Mouse (Mus musculus) left cerebral cortex, postnatal 10 days (tissue): ENCODE measurements around the gene Tfg. TPM values are rescaled to one million over a fixed set of nuclear protein-coding genes. Genes with fewer than 3 reads are reported as not detected.
A peak's percentile ranks its signal among the peaks of the same experiment; 100 is the strongest.

Source experiments
- DNase-seq, 2 experiments: peaks; one replicate each; pipeline ENCODE4 v3.0.0; 2021 to 2022; ENCODE audit warnings: low spot score in 2 of 2, mixed read lengths in 1 of 2; ENCODE audit errors: extremely low spot score in 1 of 2
- intact Hi-C: fragments of 180-260 bp; cut with DNase I; formaldehyde crosslinking; loops from one replicate; pipeline ENCODE4 v1.15.1; 2025
- total RNA-seq, 2 experiments: library from RNA; stranded (reverse); gene quantifications; 2 replicates each; pipeline ENCODE4 v1.2.3; 2021

Gene Tfg
- 10 to 100 TPM; 80.4 to 83.3 TPM for total RNA-seq

DNA sequence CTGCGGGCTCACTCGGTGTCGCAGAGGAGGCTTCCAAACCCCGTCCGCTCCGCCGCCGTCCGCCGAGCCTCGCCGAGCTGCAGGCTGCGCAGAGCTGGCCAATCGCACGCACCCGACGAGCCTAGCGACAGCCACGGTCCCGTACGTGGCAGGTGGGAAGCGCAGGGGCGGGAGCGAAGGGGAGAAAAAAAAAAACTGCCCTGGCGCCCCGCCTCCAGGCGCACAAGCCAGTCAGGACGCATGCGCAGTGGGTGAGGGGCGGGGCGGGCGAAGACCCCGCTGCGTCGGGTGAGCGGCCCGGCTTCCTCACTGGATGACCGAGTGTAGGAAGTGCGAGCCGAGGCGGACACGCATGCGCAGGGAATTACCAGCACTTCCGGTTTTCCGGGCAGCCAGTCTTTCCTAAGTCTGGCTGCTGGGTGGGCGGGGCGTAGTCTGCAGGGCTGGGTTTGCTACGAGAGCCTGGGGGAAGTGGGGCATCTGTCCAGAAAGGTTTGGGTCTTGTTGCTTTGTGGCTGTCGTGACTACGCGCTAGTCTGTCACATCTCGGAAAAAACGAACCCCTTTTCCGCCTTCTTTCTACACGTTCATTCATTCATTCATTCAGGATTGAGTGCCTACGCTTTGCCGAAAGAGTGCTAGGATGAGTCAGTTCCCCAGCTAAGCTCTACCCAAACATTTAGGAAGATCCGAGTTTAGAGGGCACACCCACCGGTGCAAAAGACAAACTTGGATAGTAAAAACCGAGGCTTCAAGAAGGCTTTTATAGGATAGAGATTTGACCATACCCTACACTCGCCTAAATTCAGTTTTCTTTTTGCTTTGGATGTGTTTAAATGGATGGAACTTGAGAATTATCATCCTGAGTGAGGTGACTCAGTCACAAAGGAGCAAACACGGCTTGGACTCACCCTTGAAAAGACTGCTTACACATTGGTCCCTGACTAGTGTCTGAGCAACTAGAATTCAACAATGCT lies at the start of gene Tfg:
Gene Tfg, minus strand, starts transcription at position 227 of the 977 bp plus-strand sequence.
- DNase-seq = peak; percentile 99 to 100
- intact Hi-C loops = no loop called here

DNA sequence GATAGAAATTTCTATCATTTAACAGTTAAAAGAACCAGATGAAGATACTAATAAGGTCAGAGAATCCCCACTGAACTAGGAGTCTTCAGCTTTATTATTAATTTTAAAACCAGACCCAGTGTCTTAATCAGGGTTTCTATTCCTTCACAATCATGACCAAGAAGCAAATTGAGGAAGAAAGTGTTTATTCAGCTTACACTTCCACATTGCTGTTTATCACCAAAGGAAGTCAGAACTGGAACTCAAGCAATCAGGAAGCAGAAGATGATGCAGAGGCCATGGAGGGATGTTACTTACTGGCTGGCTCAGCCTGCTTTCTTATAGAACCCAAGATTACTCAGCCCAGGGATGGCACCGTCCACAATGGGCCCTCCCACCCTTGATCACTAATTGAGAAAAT lies 11.8 kb upstream of the Tfg start:
- no peak for DNase-seq
- intact Hi-C loops = no loop called here

GRCm38 (mm10) chr16:56724927-56725326 lies 7.7 kb upstream of the Tfg start:
- intact Hi-C loops = no loop called here
- no peak for DNase-seq

DNA sequence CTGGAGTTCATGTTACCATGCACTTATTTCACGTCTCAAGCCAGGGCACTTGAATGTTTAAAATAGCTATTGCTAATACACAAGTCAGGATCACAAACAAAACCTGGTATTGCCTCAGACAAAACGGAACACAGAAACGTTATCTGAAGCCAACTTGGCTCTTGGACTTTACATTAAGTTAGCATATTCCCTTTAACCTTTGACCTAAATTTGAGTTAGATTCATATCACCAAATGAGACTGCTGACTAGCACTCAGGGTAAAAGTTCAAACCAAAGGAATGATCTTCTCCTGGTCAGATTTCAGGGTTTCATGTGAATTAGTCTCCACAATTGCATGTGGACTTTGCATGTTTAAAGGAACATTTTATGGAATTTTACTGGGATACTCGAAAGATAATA lies 5.1 kb upstream of the Tfg start:
- intact Hi-C loops = no loop called here
- DNase-seq = no peak

GRCm38 (mm10) chr16:56719031-56719430 lies 1.8 kb upstream of the Tfg start:
- intact Hi-C loops = no loop called here
- DNase-seq = no peak

GRCm38 (mm10) chr16:56716557-56717179 lies 582 bp downstream of the Tfg start:
- intact Hi-C loops = no loop called here
- peak in 1 of 2 experiments; percentile 9 for DNase-seq

DNA sequence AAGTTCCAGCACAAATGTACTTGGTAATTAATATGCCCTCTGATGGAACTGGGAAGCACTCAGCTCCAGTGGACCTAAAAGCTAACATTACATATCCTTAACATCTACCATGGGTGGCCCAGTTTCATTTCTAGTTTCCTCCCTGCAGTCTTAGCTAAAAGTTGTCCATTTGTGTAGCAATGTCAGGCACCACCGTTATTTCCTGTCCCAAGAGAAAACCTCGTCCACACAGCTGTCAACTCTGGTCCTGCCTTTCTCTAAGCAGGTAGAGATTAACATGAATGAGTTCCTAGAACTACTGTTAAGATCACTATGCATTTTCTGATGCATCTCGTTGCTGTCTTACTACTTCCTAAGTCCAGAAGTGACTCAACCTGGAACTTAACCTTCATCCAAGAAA lies 1.6 kb downstream of the Tfg start:
- intact Hi-C loops = no loop called here

GRCm38 (mm10) chr16:56710071-56710470 lies 7.2 kb downstream of the Tfg start:
- intact Hi-C loops = no loop called here

More for the DNA sequence above, 1.6 kb downstream of the Tfg start:
- no peak for DNase-seq

GRCm38 (mm10) chr16:56705731-56706130 lies 11.5 kb downstream of the Tfg start:
- intact Hi-C loops = loop anchor here (10.0 kb wide), 1 partner anchor 541 kb away; no protein-coding TSS in a partner anchor
- no peak for DNase-seq

More at GRCm38 (mm10) chr16:56710071-56710470, 7.2 kb downstream of the Tfg start:
- DNase-seq = no peak

GRCm38 (mm10) chr16:56700898-56701297 lies 16.4 kb downstream of the Tfg start:
- intact Hi-C loops = loop anchor here (10.0 kb wide), 1 partner anchor 536 kb away; no protein-coding TSS in a partner anchor

DNA sequence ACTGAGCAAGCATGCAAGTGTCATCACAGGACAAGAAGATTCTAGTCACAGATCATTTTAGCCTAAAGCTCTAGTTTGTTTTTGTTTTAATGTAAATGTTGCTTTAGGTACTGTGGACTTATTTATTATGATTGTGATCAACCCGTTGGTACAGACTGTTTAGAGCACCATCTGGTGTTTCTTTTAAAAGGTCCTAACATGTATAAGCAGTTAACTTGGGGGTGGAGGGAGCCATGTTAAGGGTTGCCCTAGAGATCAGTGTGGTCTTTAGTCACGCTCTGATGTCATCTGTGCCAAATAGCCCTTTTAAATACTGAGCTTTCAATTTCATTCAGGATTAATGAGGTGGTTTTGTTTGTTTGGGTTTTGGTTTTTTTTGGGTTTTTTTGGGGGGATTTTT lies 20.8 kb downstream of the Tfg start:
- DNase-seq = no peak
- intact Hi-C loops = no loop called here

More at GRCm38 (mm10) chr16:56700898-56701297, 16.4 kb downstream of the Tfg start:
- DNase-seq = no peak

GRCm38 (mm10) chr16:56690715-56691114 lies 26.5 kb downstream of the Tfg start:
- no peak for DNase-seq
- intact Hi-C loops = no loop called here

DNA sequence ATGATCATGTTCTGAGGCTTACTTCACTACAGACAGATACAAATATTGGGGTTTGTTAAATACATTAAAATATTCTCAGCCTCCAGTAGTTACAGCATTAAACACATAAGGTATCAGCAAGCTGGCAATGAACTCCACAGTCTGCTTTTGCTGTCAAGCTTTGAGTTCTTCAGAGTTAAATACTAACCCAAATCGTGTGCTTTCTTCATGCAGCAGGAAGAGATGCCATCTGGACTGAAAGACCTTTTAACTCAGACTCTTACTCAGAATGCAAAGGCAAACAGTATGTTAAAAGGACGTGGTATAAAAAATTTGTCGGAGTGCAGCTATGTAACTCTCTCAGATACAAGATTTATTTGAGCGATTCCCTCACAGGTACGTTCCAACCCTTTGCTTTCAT lies 30.5 kb downstream of the Tfg start:
- no peak for DNase-seq
- intact Hi-C loops = loop anchor here (10.0 kb wide), 1 partner anchor 512 kb away; no protein-coding TSS in a partner anchor

GRCm38 (mm10) chr16:56681010-56681645 lies 36.1 kb downstream of the Tfg start:
- intact Hi-C loops = loop anchor here (10.0 kb wide), 1 partner anchor 506 kb away; no protein-coding TSS in a partner anchor
- no peak for DNase-seq

DNA sequence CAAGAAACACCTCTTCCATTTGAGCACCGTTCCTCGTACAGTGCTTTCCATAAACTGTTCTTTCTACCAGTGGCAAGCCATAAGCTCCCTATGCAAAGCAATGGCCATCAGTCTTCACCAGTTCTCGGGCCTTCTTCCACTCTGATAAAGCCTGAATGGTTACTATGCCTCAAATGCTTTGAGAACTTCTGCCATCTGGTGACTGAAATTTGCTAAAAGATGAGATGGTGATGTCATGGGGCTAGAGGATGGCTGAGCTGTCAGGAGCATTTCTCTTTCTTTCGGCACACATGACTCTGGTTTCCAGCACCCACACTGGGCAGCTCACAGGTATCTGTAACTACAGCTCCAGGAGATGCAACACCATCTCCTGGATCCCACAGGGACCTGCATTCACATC lies 40.1 kb downstream of the Tfg start:
- intact Hi-C loops = loop anchor here (5.0 to 10.0 kb wide), 2 partner anchors 152 to 365 kb away; no protein-coding TSS in a partner anchor
- peak in 1 of 2 experiments; percentile 36 for DNase-seq

- no peak for DNase-seq
- intact Hi-C loops = loop anchor here (10.0 kb wide), 1 partner anchor 149 kb away; no protein-coding TSS in a partner anchor
Measured at GRCm38 (mm10) chr16:56673420-56673819, 43.8 kb downstream of the Tfg start.

DNA sequence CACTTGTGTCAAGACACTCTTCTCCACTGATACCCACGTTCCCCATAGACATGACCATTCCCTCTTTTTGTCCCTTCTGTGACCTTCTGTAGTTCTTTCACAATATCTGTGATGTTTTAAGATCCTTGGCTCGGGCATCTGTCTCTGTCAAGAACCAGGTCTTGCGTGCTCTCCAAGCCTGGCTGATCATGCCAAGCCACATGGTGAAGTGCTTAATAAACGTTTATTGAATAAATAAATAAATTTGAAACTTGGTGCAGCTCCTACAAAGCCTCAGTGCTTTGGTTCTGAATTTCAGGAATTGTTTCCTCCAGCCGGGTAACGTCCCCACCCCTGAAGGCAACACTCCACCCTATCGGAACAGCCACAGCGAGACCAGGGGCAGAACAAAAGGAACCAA lies 46.3 kb downstream of the Tfg start:
- intact Hi-C loops = loop anchor here (10.0 kb wide), 1 partner anchor 146 kb away; no protein-coding TSS in a partner anchor

DNA sequence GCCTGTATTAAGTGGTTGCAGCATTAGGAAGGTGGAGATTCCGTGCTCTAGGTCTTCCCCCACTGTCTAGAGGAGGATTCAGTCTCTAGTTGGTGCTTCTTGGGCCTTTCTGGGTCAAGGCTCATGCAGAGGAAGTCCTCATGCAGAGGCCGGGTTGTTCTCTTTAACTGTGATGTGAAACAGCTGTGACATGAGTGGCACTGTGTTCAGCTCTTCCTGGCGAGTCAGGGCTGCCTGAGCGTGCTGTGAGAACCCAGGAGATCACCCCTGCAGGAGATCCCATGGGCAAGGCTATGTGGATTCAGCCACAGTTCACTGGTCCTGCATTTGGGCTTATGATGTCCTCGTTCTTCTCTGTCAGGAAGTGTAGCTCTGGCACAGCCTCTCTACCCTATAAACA lies 47.7 kb downstream of the Tfg start:
- intact Hi-C loops = no loop called here
- no peak for DNase-seq

More for the DNA sequence above, 46.3 kb downstream of the Tfg start:
- no peak for DNase-seq

GRCm38 (mm10) chr16:56658866-56659265 lies 58.4 kb downstream of the Tfg start:
- intact Hi-C loops = no loop called here
- DNase-seq = no peak
